Mouse (Mus musculus) embryonic fibroblast, embryonic 13.5 days (primary cell): ENCODE data around the gene H2al1d.
"Not testable (repeated sequence)": the region's sequence is repeated elsewhere in the genome, so short reads cannot be mapped to it uniquely, and the experiment has no call there.

ENCODE experiments used
- CTCF ChIP-seq: IDR thresholded peaks from 2 replicates; pipeline ENCODE4 v1.5.1; 2011; ENCODE audit warnings: mild to moderate bottlenecking, control low read depth, low read length, moderate library complexity, borderline replicate concordance; ENCODE audit not compliant: insufficient read depth
- POLR2A ChIP-seq: IDR thresholded peaks from 2 replicates; pipeline ENCODE4 v1.6.1; 2011; ENCODE audit warnings: low read depth, mild to moderate bottlenecking, control low read depth, low read length, moderate library complexity

DNA sequence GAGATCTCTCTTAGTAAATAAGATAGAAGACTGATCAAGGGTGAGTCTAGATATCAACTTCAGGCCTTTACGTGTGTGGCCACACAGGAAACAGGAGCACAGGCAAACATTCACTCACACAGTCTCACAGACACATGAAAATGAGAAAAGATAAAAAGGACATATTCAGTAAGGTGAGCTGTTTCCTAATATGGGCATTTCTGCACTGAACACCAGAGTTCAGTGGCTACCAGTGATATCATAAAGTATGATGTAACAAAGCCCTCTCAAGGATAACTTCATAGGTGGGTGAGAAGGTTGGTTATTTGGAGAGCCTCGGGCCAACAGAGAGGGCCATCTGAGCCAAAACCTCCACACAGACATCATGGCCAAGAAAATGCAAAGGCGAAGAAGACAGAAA, 9.7 kb upstream of the H2al1d start, which contains the start of gene H2al1a:
- TF ChIP-seq CTCF, POLR2A: not testable (repeated sequence)
